ENCODE assay signal across 17 mouse cellular contexts in the genomic region with DNA sequence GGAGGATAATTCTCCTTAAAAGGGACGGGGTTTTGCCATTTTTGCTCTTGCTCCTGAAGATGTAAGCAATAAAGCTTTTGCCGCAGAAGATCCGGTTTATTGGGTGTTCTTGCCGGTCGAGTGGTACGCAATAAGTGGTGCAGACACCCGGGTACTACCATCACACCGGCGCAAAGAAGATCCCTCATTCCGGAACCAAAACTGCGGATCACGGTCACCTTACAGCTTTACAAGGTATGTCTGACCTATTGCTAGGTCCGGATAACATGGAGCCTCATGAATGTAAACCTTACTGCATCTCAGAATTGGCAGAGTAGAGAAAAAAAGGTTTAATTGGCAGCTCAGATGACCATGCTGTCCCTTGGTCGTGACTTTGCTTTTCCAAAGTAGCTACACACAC.
"Had no signal": no experiment of that assay in that cellular context is flagged by ENCODE, and none has a peak within 500 bp of the region (broad histone marks: within the 10 kb centered on the region; RNA-seq: fewer than 3 reads in every experiment).

No protein-coding gene starts in this region.

- DNase-seq: retina, postnatal 1 day; right cerebral cortex, adult 18-20 months; right cerebral cortex, postnatal 14 days; right cerebral cortex, postnatal 25 days; right cerebral cortex, postnatal 4 days; spleen, adult 18-20 months; thymus, adult 18-20 months; thymus, adult 2 months; thymus, postnatal 14 days; thymus, postnatal 25 days; thymus, postnatal 36 days; thymus, postnatal 4 days had no signal

- H3K27me3 ChIP-seq: neural tube, embryonic 12.5 days; neural tube, embryonic 13.5 days; neural tube, embryonic 15.5 days; stomach, embryonic 15.5 days had no signal

- H3K9me3 ChIP-seq: neural tube, embryonic 12.5 days; neural tube, embryonic 15.5 days; stomach, embryonic 15.5 days had no signal

- H3K27ac ChIP-seq: neural tube, embryonic 12.5 days; neural tube, embryonic 13.5 days; neural tube, embryonic 15.5 days; stomach, embryonic 15.5 days; stomach, postnatal 0 days had no signal

- H3K4me1 ChIP-seq: neural tube, embryonic 12.5 days; neural tube, embryonic 13.5 days; stomach, embryonic 15.5 days had no signal

- H3K36me3 ChIP-seq: neural tube, embryonic 12.5 days; neural tube, embryonic 13.5 days; neural tube, embryonic 15.5 days; stomach, embryonic 15.5 days had no signal

- H3K4me3 ChIP-seq: neural tube, embryonic 12.5 days; neural tube, embryonic 13.5 days; neural tube, embryonic 15.5 days; stomach, embryonic 15.5 days had no signal
